Mouse (Mus musculus) cerebellum, adult 11 months (tissue): Measurements from ENCODE around the gene Lrp3.
"Not testable (repeated sequence)": the region's sequence is repeated elsewhere in the genome, so short reads cannot be mapped to it uniquely, and the experiment has no call there.

Experiments used
- DNase-seq: peaks from one replicate; pipeline ENCODE4 v3.0.0; 2022

Gene Lrp3

GRCm38 (mm10) chr7:35215225-35215624 is at the start of gene Lrp3:
Lrp3 (minus strand) TSS chr7:35215498.
- peak; percentile 75 for DNase-seq

DNA sequence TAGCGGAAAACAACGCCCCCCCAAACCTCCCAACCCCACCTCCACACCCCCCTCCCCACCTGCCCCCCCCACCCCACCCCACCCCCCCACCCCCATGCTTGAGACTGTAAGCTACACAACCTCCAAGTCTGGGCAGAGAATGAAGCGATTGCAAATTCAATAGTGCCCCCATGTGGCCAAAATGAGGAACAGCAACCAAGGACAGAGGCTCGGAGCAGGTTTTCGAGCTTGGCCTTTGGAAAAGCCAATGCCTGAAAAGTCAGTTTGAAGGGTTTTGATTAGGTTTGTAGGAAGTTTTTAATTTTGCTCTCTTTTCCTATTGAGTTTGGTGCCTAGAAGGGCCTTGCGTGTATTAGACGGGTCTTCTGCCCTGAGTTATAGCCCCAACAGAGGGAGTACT is 49.4 kb upstream of the Lrp3 start:
- DNase-seq = peak; percentile 40

GRCm38 (mm10) chr7:35263595-35264489 is 48.5 kb upstream of the Lrp3 start:
- DNase-seq = no peak

GRCm38 (mm10) chr7:35259384-35259783 is 44.1 kb upstream of the Lrp3 start:
- no peak for DNase-seq

- DNase-seq = no peak
Observed at GRCm38 (mm10) chr7:35258294-35258693, 43.0 kb upstream of the Lrp3 start.

DNA sequence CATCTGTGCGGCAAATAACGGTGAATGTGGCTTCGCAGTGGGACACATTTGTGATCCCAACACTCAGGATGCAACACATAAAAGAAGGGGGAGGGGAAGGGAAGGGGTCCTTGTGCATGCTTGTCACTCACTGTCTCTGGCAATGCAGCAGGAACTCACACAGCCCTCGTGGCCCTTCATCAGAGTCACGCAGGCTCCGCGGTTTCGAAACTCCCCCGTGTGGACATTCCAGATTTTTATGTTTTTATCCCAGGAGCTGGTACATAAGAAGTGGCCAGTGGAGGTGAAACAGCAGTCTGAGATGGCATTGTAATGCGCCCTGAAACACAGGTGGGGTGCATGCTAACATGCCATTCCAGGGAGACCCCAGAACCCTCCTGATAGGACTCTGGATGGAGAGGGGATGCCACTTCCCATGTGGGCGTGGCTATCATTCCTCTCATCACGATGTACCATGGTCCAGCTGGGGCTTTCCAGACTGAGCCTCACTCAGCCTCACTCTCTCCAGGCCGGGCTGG is 36.8 kb upstream of the Lrp3 start:
- DNase-seq = peak; percentile 34

DNA sequence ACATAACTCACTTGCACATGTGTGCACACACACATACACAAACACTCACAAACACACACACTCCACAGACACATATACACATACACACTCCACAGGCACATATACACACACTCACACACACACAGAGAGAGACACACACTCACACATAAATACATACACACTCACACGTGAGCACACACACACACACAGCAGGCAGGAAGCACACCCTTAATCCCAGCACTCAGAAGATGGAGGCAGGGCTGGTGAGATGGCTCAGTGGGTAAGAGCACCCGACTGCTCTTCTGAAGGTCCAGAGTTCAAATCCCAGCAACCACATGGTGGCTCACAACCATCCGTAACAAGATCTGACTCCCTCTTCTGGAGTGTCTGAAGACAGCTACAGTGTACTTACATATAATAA is 22.6 kb upstream of the Lrp3 start:
- not testable (repeated sequence) for DNase-seq

GRCm38 (mm10) chr7:35235308-35235707 is 20.0 kb upstream of the Lrp3 start:
- peak; percentile 58 for DNase-seq

GRCm38 (mm10) chr7:35234361-35235245 is 19.3 kb upstream of the Lrp3 start:
- peak; percentile 96 for DNase-seq

- DNase-seq = no peak
Observed at GRCm38 (mm10) chr7:35233861-35234260, 18.6 kb upstream of the Lrp3 start.

- DNase-seq = no peak
Observed at GRCm38 (mm10) chr7:35232796-35233455, 17.6 kb upstream of the Lrp3 start.

- no peak for DNase-seq
Observed at GRCm38 (mm10) chr7:35230333-35230732, 15.0 kb upstream of the Lrp3 start.

- DNase-seq = no peak
Observed at GRCm38 (mm10) chr7:35220694-35221365, 5.5 kb upstream of the Lrp3 start.

DNA sequence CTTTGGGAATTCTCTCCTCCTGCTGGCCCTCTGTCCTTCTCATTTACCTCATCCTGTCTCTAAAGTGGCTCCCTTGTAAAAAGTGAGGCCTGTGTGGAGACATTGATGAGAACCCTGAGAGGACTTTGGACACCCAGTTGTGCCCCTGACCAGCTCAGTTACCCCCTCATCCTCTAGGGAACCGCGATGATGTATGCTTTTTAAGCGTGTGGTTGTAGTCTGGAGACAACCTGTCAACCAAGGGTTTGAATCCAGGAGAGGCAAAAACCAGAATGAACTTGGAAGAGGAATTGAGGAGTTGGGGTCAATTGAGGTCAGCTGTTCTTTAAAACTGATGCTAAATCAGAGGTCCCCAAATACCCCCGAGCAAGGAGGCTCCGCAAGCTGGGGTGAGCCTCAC is 433 bp upstream of the Lrp3 start:
- DNase-seq = no peak

- no peak for DNase-seq
Observed at GRCm38 (mm10) chr7:35214442-35215222, 666 bp downstream of the Lrp3 start.

GRCm38 (mm10) chr7:35211791-35212190 is 3.5 kb downstream of the Lrp3 start:
- no peak for DNase-seq

- no peak for DNase-seq
Observed at GRCm38 (mm10) chr7:35199755-35200154, 15.5 kb downstream of the Lrp3 start.

GRCm38 (mm10) chr7:35198981-35199754 is 16.1 kb downstream of the Lrp3 start:
- DNase-seq = no peak

- no peak for DNase-seq
Observed at GRCm38 (mm10) chr7:35197022-35197421, 18.3 kb downstream of the Lrp3 start.

- no peak for DNase-seq
Observed at GRCm38 (mm10) chr7:35191276-35191675, 24.0 kb downstream of the Lrp3 start.

DNA sequence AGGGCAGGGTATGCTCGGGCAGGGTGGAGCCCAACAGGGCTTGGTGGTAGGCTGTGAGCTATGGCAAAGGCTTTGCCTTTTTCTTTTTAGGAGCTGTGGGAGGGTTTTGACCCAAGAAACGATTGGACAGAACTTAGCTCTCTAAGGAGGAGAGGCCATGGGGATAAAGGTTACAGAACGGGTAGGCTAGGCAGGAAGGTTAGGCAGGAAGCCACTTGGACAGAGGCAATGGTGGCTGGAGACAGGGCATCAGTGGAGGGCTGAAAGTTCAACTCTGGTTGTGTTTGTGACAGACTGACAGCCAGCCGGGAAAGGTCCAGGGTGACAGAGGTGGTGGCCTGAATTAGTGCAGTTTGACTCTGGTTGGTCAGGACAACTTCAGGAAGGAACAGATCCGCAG is 25.6 kb downstream of the Lrp3 start:
- DNase-seq = no peak
